Mouse (Mus musculus) cortical plate, adult 2 months (tissue): ENCODE results near the gene Lmx1a.

ENCODE experiments used
- CTCF ChIP-seq: fragments of 200-500 bp; IDR thresholded peaks from 2 replicates; pipeline ENCODE4 v1.5.1; 2011; ENCODE audit warnings: mild to moderate bottlenecking, control low read depth, low read length; ENCODE audit not compliant: insufficient read depth; ENCODE audit errors: extremely low read depth
- POLR2A ChIP-seq: fragments of 200-500 bp; IDR thresholded peaks from 2 replicates; pipeline ENCODE4 v1.6.1; 2011; ENCODE audit warnings: mild to moderate bottlenecking, low read length, control low read depth; ENCODE audit not compliant: insufficient read depth; ENCODE audit errors: extremely low read depth

GRCm38 (mm10) chr1:167734471-167734870 is 45.4 kb downstream of the Lmx1a start:
- TF ChIP-seq CTCF (no peak), POLR2A (no peak)
